Mouse (Mus musculus) erythroblast, embryonic 14.5 days (primary cell): ENCODE results near the gene Washc4.

Source experiments
- GATA1 ChIP-seq: IDR thresholded peaks from 2 replicates; pipeline ENCODE4 v1.6.1; 2012; ENCODE audit warnings: low read length, inconsistent platforms, mixed read lengths
- TAL1 ChIP-seq: IDR thresholded peaks from 3 replicates; pipeline ENCODE4 v1.6.1; 2012; ENCODE audit warnings: low read length, inconsistent platforms, mixed read lengths

DNA sequence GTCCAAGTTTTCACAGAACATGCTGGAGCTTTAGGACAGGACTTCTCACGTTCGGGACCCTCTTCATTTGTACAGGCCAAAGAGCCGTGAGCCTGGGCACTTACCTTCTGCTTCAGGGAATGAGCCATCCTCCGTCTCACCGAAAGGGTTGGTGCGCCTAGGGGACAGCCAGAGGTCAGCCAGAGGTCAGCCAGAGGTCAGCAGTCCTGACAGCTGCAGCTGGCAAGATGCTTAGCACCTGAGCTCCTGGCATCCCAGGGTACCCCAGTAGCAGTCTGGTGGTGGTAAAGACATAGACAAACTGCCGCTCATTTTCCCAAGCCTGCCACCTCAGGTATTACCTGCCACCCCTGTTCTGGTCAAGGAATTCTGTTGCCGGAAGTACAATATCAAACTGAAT is 65.0 kb downstream of the Washc4 start:
- no peak for TF ChIP-seq TAL1
- TF ChIP-seq GATA1, result no peak
